Mouse (Mus musculus) gonadal fat pad, adult 2 months (tissue): ENCODE data around the gene Ppp4r2. TPM values are rescaled to one million over a fixed set of nuclear protein-coding genes. Genes with fewer than 3 reads are reported as not detected.

Experiments
- DNase-seq: peaks from one replicate; pipeline ENCODE4 v3.0.0-alpha.2; 2012; ENCODE audit warnings: low read depth
- polyA plus RNA-seq: library from polyadenylated mRNA; depleted of rRNA; stranded (reverse); fragments of >200 nt; gene quantifications from 2 replicates; pipeline ENCODE4 v1.2.3, GENCODE M21; 2012; rRNA removed

Gene Ppp4r2
- polyA plus RNA-seq, 1 experiment: 19.2 TPM

GRCm38 (mm10) chr6:100883233-100883632 is 49.8 kb downstream of the Ppp4r2 start:
- DNase-seq: no peak

- DNase-seq: no peak
Measured at GRCm38 (mm10) chr6:100884594-100885225, 51.3 kb downstream of the Ppp4r2 start.

- DNase-seq: no peak
Measured at GRCm38 (mm10) chr6:100885376-100885775, 52.0 kb downstream of the Ppp4r2 start.

GRCm38 (mm10) chr6:100887012-100887411 is 53.6 kb downstream of the Ppp4r2 start:
- DNase-seq: no peak

GRCm38 (mm10) chr6:100889340-100889739 is 55.9 kb downstream of the Ppp4r2 start:
- no peak for DNase-seq

- DNase-seq: no peak
Measured at GRCm38 (mm10) chr6:100892489-100892888, 59.1 kb downstream of the Ppp4r2 start.

- no peak for DNase-seq
Measured at GRCm38 (mm10) chr6:100893073-100893472, 59.7 kb downstream of the Ppp4r2 start.

- DNase-seq: no peak
Measured at GRCm38 (mm10) chr6:100895183-100895582, 61.8 kb downstream of the Ppp4r2 start.

GRCm38 (mm10) chr6:100896883-100897282 is 63.5 kb downstream of the Ppp4r2 start:
- DNase-seq: no peak

- no peak for DNase-seq
Measured at GRCm38 (mm10) chr6:100904463-100904862, 71.0 kb downstream of the Ppp4r2 start.

- DNase-seq: no peak
Measured at GRCm38 (mm10) chr6:100910136-100910675, 76.8 kb downstream of the Ppp4r2 start.

Other genes with a start within 250 kb of the Ppp4r2 start
- gene Shq1, start 162.5 kb upstream of the Ppp4r2 start, polyA plus RNA-seq: 4.0 and 5.1 TPM in 2 replicates
- 2.0 and 2.6 TPM in 2 replicates for gene Gxylt2, start 128.9 kb upstream of the Ppp4r2 start, polyA plus RNA-seq